In the genomic region with DNA sequence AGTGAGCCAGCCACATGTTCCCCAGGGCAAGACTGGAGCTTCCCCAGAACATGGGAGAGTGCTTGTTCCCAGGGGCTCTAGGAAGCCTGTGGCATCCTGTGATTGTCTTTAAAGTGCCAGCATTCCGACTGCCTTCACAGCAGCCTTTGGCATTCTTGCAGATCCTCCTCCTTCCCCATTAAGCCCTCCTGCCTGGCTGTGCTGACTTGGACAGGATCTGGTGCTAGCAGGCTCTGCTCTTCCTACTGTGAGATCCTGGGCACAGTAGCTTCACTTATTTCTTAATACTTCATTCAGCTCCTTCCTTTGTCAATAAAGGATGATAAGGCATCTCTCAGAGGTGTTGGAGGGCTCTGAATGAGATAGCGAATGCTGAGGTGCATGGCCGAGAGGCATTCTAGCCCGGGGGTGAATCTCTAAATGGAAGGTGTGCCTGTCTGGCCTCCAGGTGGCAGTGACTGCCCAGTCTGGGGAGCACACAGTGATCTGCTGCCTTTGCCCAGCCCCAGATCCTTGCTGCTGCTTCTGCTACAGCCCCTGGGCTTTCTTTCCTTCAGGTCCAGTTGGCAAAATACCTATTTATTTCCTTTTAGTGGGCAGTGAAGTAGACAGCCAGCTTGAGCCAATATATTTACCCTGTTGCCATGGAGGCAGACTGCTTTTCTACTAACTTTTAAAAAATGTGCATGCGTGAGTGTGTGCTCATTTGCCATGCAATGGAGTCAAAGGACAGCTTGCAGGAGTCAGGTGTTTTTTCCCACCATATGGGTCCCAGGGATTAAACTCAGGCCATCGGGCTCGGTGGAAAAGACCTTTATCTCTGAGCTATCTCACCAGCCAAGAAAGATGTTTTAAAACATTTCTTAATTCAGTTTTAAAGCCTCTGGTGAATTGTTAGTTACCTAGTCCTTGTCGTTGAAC, we compare ENCODE assay signal across 9 mouse cellular contexts. TPM values are rescaled to one million over a fixed set of nuclear protein-coding genes. Genes with fewer than 3 reads are reported as not detected.
DNase-seq lines count a peak whose midpoint lies in the region; ATAC-seq and TF ChIP-seq lines count a peak whose summit lies in the region.
"Had no signal": no experiment of that assay in that cellular context is flagged by ENCODE, and none has a peak within 500 bp of the region (broad histone marks: within the 10 kb centered on the region; RNA-seq: fewer than 3 reads in every experiment).

No protein-coding gene starts in this region.

- H3K4me1 ChIP-seq in hindbrain, embryonic 14.5 days (replicated peaks; ENCODE audit: control insufficient read depth, insufficient read depth, low read length) = peaks cover 10% of the 10 kb centered on the region; the same call in 1 of the 2 replicates
- H3K4me1 ChIP-seq: liver, embryonic 15.5 days had no signal

- no peak overlapping the region for H3K4me3 ChIP-seq in gastrocnemius, adult 2 months
- no peak overlapping the region for H3K4me3 ChIP-seq in hindbrain, embryonic 14.5 days (replicated peaks; ENCODE audit: low read length)
- H3K4me3 ChIP-seq: liver, embryonic 15.5 days had no signal

- no peak overlapping the region for H3K27ac ChIP-seq in gastrocnemius, adult 2 months
- H3K27ac ChIP-seq in hindbrain, embryonic 14.5 days = no peak overlapping the region
- H3K27ac ChIP-seq: liver, embryonic 15.5 days had no signal

- H3K9ac ChIP-seq in hindbrain, embryonic 14.5 days = peak overlapping the region; percentile 18; the same call in 1 of the 2 replicates
- H3K9ac ChIP-seq: liver, embryonic 15.5 days had no signal

- H3K9me3 ChIP-seq in hindbrain, embryonic 14.5 days (ENCODE audit: control insufficient read depth, low read length) = no peaks in the 10 kb centered on the region
- H3K9me3 ChIP-seq: liver, embryonic 15.5 days had no signal

- WGBS in hindbrain, embryonic 14.5 days = 21% methylated on average over 8 of the region's 8 CpGs

- peak; percentile 66 for DNase-seq in gastrocnemius, adult 2 months
- DNase-seq in gastrocnemius, postnatal 36 days = no peak
- peak; percentile 38 for DNase-seq in urinary bladder, postnatal 14 days (ENCODE audit: low spot score)
- no peak for DNase-seq in urinary bladder, postnatal 25 days (ENCODE audit: low spot score)
- DNase-seq in hindbrain, embryonic 14.5 days (ENCODE audit: low spot score) = peak; percentile 51
- DNase-seq in natural killer cell, adult 2 months (ENCODE audit: low spot score in 2 of 2) = no peak
- no peak for DNase-seq in frontal cortex, postnatal 10 days (ENCODE audit: low spot score in 2 of 2)
- no peak for DNase-seq in gastrocnemius, postnatal 25 days

- ATAC-seq in hindbrain, embryonic 14.5 days (ENCODE audit: low FRiP score) = peak; percentile 73; the same call in 1 of the 2 replicates

- H3K4me2 ChIP-seq in hindbrain, embryonic 14.5 days (replicated peaks) = no peak overlapping the region
- H3K4me2 ChIP-seq: liver, embryonic 15.5 days had no signal

- H3K36me3 ChIP-seq in hindbrain, embryonic 14.5 days (replicated peaks; ENCODE audit: control insufficient read depth, insufficient read depth) = no peaks in the 10 kb centered on the region
- H3K36me3 ChIP-seq: liver, embryonic 15.5 days had no signal

- intact Hi-C loops in gastrocnemius, adult 2 months (cut with DNase I) = loop anchor here (2.0 kb wide), 1 partner anchor 104 kb away; no protein-coding TSS in a partner anchor
- intact Hi-C loops in gastrocnemius, postnatal 36 days (cut with DNase I) = loop anchor here (5.0 kb wide), 2 partner anchors 48 to 103 kb away; no protein-coding TSS in a partner anchor

- peak; percentile 74 for TF ChIP-seq CTCF in gastrocnemius, adult 2 months (IDR thresholded peaks at IDR 0.05)

- no peaks in the 10 kb centered on the region for H3K27me3 ChIP-seq in hindbrain, embryonic 14.5 days (ENCODE audit: control insufficient read depth, insufficient read depth, low read length)

RNA-seq across cellular contexts. Expression of gene Dnaic1, which starts 35.2 kb away (rescaled TPM):
- total RNA-seq in gastrocnemius, adult 2 months (2021) = under 1 TPM; 0.56 to 0.59 TPM
- not detected for total RNA-seq in gastrocnemius, postnatal 36 days (2021)
- polyA plus RNA-seq in hindbrain, embryonic 14.5 days (2014; fragmentation: Nextera tagmentation; extraction: Ambion mirVana) = 2.0 and 2.3 TPM in 2 replicates
- under 1 TPM; 0.43 to 0.64 TPM for total RNA-seq in gastrocnemius, postnatal 25 days (2021)

RNA-seq across cellular contexts. Expression of gene Enho, which starts 35.4 kb away (rescaled TPM):
- 10 to 100 TPM in 1 of 2 experiments, 1 to 10 TPM in 1; 9.1 to 11.9 TPM for total RNA-seq in gastrocnemius, adult 2 months (2021)
- 10 to 100 TPM; 10.3 to 10.9 TPM for total RNA-seq in gastrocnemius, postnatal 36 days (2021)
- polyA plus RNA-seq in hindbrain, embryonic 14.5 days (2014; fragmentation: Nextera tagmentation; extraction: Ambion mirVana) = 127 and 130 TPM in 2 replicates
- 10 to 100 TPM; 12.7 to 15.7 TPM for total RNA-seq in gastrocnemius, postnatal 25 days (2021)

RNA-seq across cellular contexts. Expression of gene Fam219a, which starts 35.4 kb away (rescaled TPM):
- total RNA-seq in gastrocnemius, adult 2 months (2021) = 10 to 100 TPM; 18.0 to 24.3 TPM
- 10 to 100 TPM; 19.3 to 20.4 TPM for total RNA-seq in gastrocnemius, postnatal 36 days (2021)
- polyA plus RNA-seq in hindbrain, embryonic 14.5 days (2014; fragmentation: Nextera tagmentation; extraction: Ambion mirVana) = 20.0 and 23.5 TPM in 2 replicates
- total RNA-seq in gastrocnemius, postnatal 25 days (2021) = 10 to 100 TPM; 17.1 to 17.4 TPM

Comparison
In these comparisons a context has a peak if more than half of its experiments do, and no peak if none do; other contexts are left out.
1. DNase-seq: peak in gastrocnemius, adult 2 months (single experiment), urinary bladder, postnatal 14 days (single experiment) and hindbrain, embryonic 14.5 days (single experiment); none in gastrocnemius, postnatal 36 days (0 of 2), urinary bladder, postnatal 25 days (single experiment), natural killer cell, adult 2 months (0 of 2), frontal cortex, postnatal 10 days (0 of 2) and gastrocnemius, postnatal 25 days (single experiment).